Mouse (Mus musculus) bone marrow, adult 2 months (tissue): ENCODE measurements around the gene Polr2l.

Experiments
- CTCF ChIP-seq: fragments of 200-500 bp; IDR thresholded peaks from 2 replicates; pipeline ENCODE4 v1.5.1; 2011; ENCODE audit warnings: low read length, control low read depth; ENCODE audit not compliant: control insufficient read depth, insufficient read depth
- POLR2A ChIP-seq: fragments of 200-500 bp; IDR thresholded peaks from 2 replicates; pipeline ENCODE4 v1.6.1; 2011; ENCODE audit warnings: low read depth, mild to moderate bottlenecking, control low read depth, low read length, borderline replicate concordance; ENCODE audit not compliant: control insufficient read depth

DNA sequence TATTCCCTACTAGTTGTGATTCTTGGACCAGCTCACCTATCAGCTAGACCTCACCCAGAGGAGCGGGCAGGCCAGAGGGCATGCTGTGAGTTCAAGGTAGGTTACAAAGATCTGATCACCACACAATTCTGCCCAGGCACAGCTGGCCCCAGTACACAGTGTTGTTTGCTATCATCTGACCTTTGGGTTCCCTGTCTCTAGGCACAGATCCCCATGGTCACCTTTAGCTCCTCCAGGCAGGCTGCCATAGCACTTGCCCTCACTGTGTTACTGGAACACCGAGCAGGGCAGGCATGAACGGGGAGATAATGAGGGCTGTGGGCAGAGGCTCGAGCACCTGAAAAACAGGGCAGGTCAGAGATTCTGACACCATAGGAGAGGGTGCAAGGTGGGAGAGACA lies 42.7 kb upstream of the Polr2l start:
- TF ChIP-seq CTCF (no peak), POLR2A (no peak)
